Mouse (Mus musculus) heart, postnatal 25 days (tissue): ENCODE data around the gene 1700024P04Rik. TPM values are rescaled to one million over a fixed set of nuclear protein-coding genes. Genes with fewer than 3 reads are reported as not detected.

Experiments
- total RNA-seq, 2 experiments: library from RNA; stranded (reverse); gene quantifications; 2 replicates each; pipeline ENCODE4 v1.2.3; 2021

The 1700024P04Rik gene
- total RNA-seq, 2 experiments from 2014 or later: not detected

Other genes starting within 250 kb of the 1700024P04Rik start
- 10 to 100 TPM; 33.7 to 40.2 TPM for gene Fcho2, start 169.1 kb downstream of the 1700024P04Rik start, total RNA-seq
- 10 to 100 TPM; 73.0 to 73.3 TPM for gene Tnpo1, start 58.2 kb downstream of the 1700024P04Rik start, total RNA-seq
- 10 to 100 TPM in 1 of 2 experiments, 1 to 10 TPM in 1; 8.9 to 11.6 TPM for gene Zfp366, start 200.3 kb upstream of the 1700024P04Rik start, total RNA-seq